Mouse (Mus musculus) midbrain, postnatal 0 days (tissue): Measurements from ENCODE around the gene Cadps. TPM values are rescaled to one million over a fixed set of nuclear protein-coding genes. Genes with fewer than 3 reads are reported as not detected.

Experiments used
- ATAC-seq: fragments of 200-750 bp; cut with Nextera tagmentation; 2 replicates; pipeline ENCODE4 v1.8.0; 2017; ENCODE audit warnings: moderate number of reproducible peaks, mild to moderate bottlenecking, moderate TSS enrichment, moderate library complexity; ENCODE audit not compliant: low FRiP score
- DNase-seq: peaks from one replicate; pipeline ENCODE4 v3.0.0-alpha.2; 2015; ENCODE audit warnings: low spot score
- H3K27ac ChIP-seq: fragments of 300-500 bp; sonication (generic); 2 replicates; pipeline ENCODE4 v1.5.1; 2014; ENCODE audit warnings: low read depth, mild to moderate bottlenecking, low read length, mixed read lengths
- H3K27me3 ChIP-seq: fragments of 300-500 bp; sonication (generic); 2 replicates; pipeline ENCODE4 v1.6.1; 2014; ENCODE audit warnings: low read length, control low read depth, mixed read lengths; ENCODE audit not compliant: insufficient read depth
- H3K36me3 ChIP-seq: fragments of 300-500 bp; sonication (generic); 2 replicates; pipeline ENCODE4 v1.6.1; 2014; ENCODE audit warnings: low read length, control low read depth, mixed read lengths; ENCODE audit not compliant: insufficient read depth
- H3K4me1 ChIP-seq: fragments of 300-500 bp; sonication (generic); 2 replicates; pipeline ENCODE4 v1.6.1; 2014; ENCODE audit warnings: mild to moderate bottlenecking, control low read depth, antibody characterized with exemption, low read length, mixed read lengths; ENCODE audit not compliant: insufficient read depth
- H3K4me2 ChIP-seq: fragments of 300-500 bp; sonication (generic); 2 replicates; pipeline ENCODE4 v1.6.1; 2014; ENCODE audit warnings: low read depth, mild to moderate bottlenecking, low read length, mixed read lengths; ENCODE audit not compliant: poor library complexity, severe bottlenecking
- H3K4me3 ChIP-seq: fragments of 300-500 bp; sonication (generic); 2 replicates; pipeline ENCODE4 v1.5.1; 2014; ENCODE audit warnings: low read depth, mild to moderate bottlenecking, low read length, moderate library complexity
- H3K9ac ChIP-seq: fragments of 300-500 bp; sonication (generic); replicated peaks from 2 replicates; pipeline ENCODE4 v1.6.1; 2014; ENCODE audit warnings: mild to moderate bottlenecking, low read length, moderate library complexity, mixed read lengths; ENCODE audit not compliant: poor library complexity, severe bottlenecking
- H3K9me3 ChIP-seq: fragments of 300-500 bp; sonication (generic); 2 replicates; pipeline ENCODE4 v1.6.1; 2016; ENCODE audit warnings: low read length, control low read depth
- CTCF ChIP-seq: IDR thresholded peaks from 2 replicates; pipeline ENCODE4 v1.5.1; 2016; ENCODE audit warnings: antibody characterized with exemption, mild to moderate bottlenecking
- WGBS: fragments of 180-500 bp; shearing (Covaris S2); extraction: QIAGEN DNeasy Blood & Tissue Kit; methylation state at CpG from one replicate; pipeline ENCODE4 v1.1.7; 2014; 5-methylcytosine and 5-hydroxymethylcytosine counted together
- polyA plus RNA-seq: library from polyadenylated mRNA; unstranded; fragments of >200 nt; fragmentation: Nextera tagmentation; extraction: Ambion mirVana; gene quantifications from 2 replicates; pipeline ENCODE4 v1.2.1, GENCODE M21; 2015
- total RNA-seq: library from RNA; depleted of rRNA; stranded (reverse); fragments of >200 nt; gene quantifications from 2 replicates; pipeline ENCODE4 v1.2.3, GENCODE M21; 2014

Gene Cadps
- total and polyA plus RNA-seq, 2 experiments from 2014 or later, result 38.6 to 194 TPM

DNA sequence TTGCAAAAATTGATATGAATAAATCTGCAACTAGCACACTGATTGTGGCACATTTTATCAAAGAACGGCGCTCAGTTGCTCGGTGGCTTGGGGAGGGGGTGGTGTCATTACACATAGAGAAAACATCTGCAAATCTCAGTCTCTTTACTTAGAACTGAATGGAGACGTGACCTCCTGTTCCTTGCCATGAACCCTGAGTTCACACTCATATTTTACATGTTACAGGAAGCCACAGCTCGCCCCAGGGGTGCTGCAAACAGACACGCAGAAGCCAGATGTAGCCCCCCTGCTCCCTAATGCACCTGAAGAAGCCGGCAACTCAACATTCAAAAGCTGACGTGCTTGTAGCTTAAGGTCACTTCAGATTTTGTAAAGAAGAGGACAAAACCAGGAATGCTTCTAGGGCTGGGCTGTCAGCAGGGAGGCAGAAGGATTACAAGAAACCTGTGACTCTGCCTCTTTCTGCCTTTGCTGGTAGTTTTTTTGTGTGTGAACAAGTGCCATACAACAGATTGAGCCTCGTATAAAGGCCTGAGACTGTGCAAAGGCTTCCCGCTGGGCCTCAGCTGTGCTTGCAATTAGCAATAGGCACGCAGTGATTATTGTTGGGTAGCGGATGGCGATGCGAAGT is 434.0 kb downstream of the Cadps start:
- H3K9me3 ChIP-seq, result no peaks in the 10 kb centered on the region
- H3K4me2 ChIP-seq, result no peak overlapping the region
- no peak overlapping the region for H3K9ac ChIP-seq
- H3K36me3 ChIP-seq, result no peaks in the 10 kb centered on the region
- ATAC-seq (no peak), DNase-seq (peak; percentile 90)
- TF ChIP-seq CTCF, result no peak
- H3K4me1 ChIP-seq, result no peaks in the 10 kb centered on the region
- H3K27ac ChIP-seq, result no peak overlapping the region
- peaks cover 40% of the 10 kb centered on the region for H3K27me3 ChIP-seq
- no peak overlapping the region for H3K4me3 ChIP-seq
- WGBS, result 25% methylated on average over 14 of the region's 14 CpGs

DNA sequence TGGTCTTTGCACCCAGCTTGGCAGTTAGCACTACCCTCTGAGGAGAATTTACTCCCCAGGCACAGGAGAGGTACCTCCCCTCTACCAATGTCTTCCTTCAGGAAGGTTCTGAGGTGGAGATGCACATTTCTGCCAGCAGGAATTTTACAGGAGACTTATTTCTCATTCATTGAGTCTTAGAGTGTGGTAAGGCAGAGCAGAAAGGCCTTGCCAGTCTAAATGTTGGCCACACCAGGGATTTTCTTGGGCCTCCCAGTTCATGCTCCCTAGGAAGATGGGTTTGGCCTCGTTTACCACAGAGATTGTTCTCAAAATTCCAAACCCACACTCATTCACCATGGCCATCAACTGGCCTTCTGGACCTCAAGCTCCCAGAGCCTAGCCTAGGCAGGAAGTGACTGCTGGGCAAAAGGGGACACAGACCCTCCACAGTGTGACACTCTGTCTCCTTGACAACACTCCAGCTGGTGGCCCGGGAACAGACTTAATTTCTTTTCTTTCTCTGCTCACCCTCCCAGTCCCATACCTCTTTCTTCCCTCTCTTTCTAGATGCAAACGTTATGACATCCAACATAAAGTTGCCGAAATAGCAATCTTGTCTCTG is 434.6 kb downstream of the Cadps start:
- peak; percentile 44 for DNase-seq
- TF ChIP-seq CTCF, result no peak
- Histone ChIP-seq H3K4me2 (no peak overlapping the region), H3K27ac (no peak overlapping the region), H3K27me3 (peaks cover 40% of the 10 kb centered on the region), H3K36me3 (no peaks in the 10 kb centered on the region), H3K9ac (no peak overlapping the region), H3K4me1 (no peaks in the 10 kb centered on the region), H3K4me3 (no peak overlapping the region), H3K9me3 (no peaks in the 10 kb centered on the region)
- 22% methylated on average over 4 of the region's 4 CpGs for WGBS
- 0 out of 2 replicates have a peak, but pooled peaks have one; percentile 52 for ATAC-seq

DNA sequence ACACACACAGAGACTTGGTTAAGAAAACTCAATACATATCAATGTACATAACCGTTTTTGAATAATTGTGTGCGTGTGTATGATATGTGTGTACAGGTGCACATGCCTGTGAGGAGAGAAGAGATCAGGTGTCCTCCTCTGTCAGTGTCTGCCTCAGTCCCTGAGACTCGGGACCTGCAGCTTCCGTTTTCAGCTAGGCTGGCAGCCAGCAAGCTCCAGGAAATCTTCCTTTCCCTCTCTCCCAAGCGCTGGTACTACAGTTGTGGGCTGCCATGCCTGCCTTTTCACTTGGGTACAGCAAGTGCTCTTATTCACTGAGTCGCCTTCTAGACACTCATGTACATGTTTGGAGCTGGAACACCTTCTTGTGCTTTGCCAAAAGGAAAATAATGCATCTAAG is 435.7 kb downstream of the Cadps start:
- no peak overlapping the region for H3K4me2 ChIP-seq
- no peaks in the 10 kb centered on the region for H3K36me3 ChIP-seq
- 59% methylated on average over 6 of the region's 6 CpGs for WGBS
- H3K4me3 ChIP-seq, result no peak overlapping the region
- ATAC-seq (no peak), DNase-seq (no peak)
- H3K27ac ChIP-seq, result no peak overlapping the region
- no peaks in the 10 kb centered on the region for H3K9me3 ChIP-seq
- H3K4me1 ChIP-seq, result no peaks in the 10 kb centered on the region
- TF ChIP-seq CTCF, result no peak
- H3K9ac ChIP-seq, result no peak overlapping the region
- peaks cover 32% of the 10 kb centered on the region for H3K27me3 ChIP-seq

DNA sequence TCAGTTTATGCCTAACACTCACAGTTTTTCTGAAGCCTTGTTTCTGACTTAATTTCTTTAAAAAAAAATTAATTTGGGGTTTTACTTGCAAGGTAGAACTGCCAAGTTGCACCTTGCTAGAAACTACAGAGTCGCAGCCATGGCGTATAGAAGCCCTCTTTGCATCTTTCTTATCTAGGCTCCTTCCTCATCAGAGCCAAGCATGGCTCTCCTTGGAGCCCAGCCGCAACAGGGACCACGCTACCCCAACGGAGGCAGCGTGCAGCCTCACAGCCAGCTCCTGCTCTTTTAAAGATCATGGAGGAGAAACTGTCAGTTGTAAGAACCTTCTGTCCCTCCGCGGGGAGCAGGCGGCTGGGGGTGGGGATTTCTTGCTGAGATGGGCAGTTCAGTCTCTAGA is 445.0 kb downstream of the Cadps start:
- Histone ChIP-seq H3K9ac (no peak overlapping the region), H3K27me3 (peaks cover 18% of the 10 kb centered on the region), H3K4me3 (no peak overlapping the region), H3K9me3 (no peaks in the 10 kb centered on the region), H3K4me1 (no peaks in the 10 kb centered on the region), H3K4me2 (no peak overlapping the region), H3K27ac (no peak overlapping the region), H3K36me3 (0 out of 2 replicates have a peak, but pooled peaks cover 2% of the 10 kb centered on the region)
- ATAC-seq (no peak), DNase-seq (no peak)
- TF ChIP-seq CTCF, result no peak
- WGBS, result 24% methylated on average over 9 of the region's 9 CpGs

DNA sequence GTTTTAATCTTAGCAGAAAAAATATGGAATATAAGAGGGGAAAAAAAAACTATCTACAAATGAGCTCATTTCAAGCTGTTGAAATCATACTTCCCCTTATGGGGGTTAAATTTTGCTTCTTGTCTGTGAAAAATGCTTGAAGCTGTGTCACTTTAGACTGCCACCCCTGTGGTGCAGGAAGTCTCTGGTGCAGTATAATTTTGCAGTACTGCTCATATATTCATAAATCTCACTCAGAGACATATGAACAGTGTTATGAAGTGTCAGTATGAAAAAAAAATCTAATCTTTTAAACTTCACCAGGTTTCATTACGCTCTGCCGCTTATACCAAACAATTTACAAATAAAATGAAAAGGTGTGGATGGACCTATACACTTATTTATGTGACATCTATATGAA is 445.6 kb downstream of the Cadps start:
- H3K36me3 ChIP-seq, result 0 out of 2 replicates have a peak, but pooled peaks cover 2% of the 10 kb centered on the region
- H3K27ac ChIP-seq, result no peak overlapping the region
- H3K27me3 ChIP-seq, result peaks cover 18% of the 10 kb centered on the region
- H3K4me2 ChIP-seq, result no peak overlapping the region
- DNase-seq, result no peak
- no peak for ATAC-seq
- H3K9me3 ChIP-seq, result no peaks in the 10 kb centered on the region
- no peak overlapping the region for H3K9ac ChIP-seq
- TF ChIP-seq CTCF, result no peak
- H3K4me1 ChIP-seq, result no peaks in the 10 kb centered on the region
- 98% methylated on average over 2 of the region's 2 CpGs for WGBS
- H3K4me3 ChIP-seq, result no peak overlapping the region

DNA sequence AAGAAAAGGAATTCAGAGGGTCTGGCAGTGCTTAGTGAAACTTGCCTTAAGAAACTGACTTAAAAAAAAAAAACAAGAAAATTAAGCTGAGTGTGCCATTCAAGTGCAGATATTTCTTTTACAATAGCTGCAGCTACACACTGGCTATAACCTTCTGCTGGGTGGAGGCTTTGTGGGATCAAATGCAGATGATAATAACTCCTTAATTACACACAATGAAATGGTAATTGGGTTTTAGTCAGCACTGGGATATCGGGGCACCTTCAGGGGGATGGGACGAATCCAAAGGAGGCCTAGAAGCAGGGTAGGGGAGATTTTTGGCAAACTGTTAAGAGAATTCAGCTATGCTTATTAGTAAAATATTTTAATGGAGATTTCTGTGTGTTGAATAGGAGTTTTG is 447.4 kb downstream of the Cadps start:
- 51% methylated on average over 2 of the region's 2 CpGs for WGBS
- DNase-seq (no peak), ATAC-seq (no peak)
- no peak overlapping the region for H3K27ac ChIP-seq
- H3K9ac ChIP-seq, result no peak overlapping the region
- no peak for TF ChIP-seq CTCF
- H3K27me3 ChIP-seq, result peaks cover 9% of the 10 kb centered on the region; the same call in 1 of the 2 replicates
- 0 out of 2 replicates have a peak, but pooled peaks cover 2% of the 10 kb centered on the region for H3K36me3 ChIP-seq
- no peaks in the 10 kb centered on the region for H3K9me3 ChIP-seq
- no peaks in the 10 kb centered on the region for H3K4me1 ChIP-seq
- no peak overlapping the region for H3K4me3 ChIP-seq
- H3K4me2 ChIP-seq, result no peak overlapping the region
